Mouse (Mus musculus): ENCODE measurements at regions not wholly inside any gene's neighbourhood (a gene's known extent, or its start where the extent isn't known, plus 50 kb on each side); places are given as distances from the start of the nearest gene placed in this dataset.

- ATAC-seq (ENCODE audit: insufficient number of reproducible peaks, insufficient read depth, low FRiP score, low read depth) = no peak
- Histone ChIP-seq H3K9ac (ENCODE audit: low read length) (no peak overlapping the region), H3K4me3 (ENCODE audit: control insufficient read depth in 1 of 2, insufficient read depth in 1 of 2, low read depth in 1 of 2, low read length in 2 of 2) (no peak overlapping the region), H3K4me2 (ENCODE audit: low read length) (no peak overlapping the region), H3K9me3 (ENCODE audit: control insufficient read depth, low read length) (no peaks in the 10 kb centered on the region), H3K27ac (replicated peaks in 1 of 2; ENCODE audit: control insufficient read depth in 1 of 2, insufficient read depth in 1 of 2, low read depth in 2 of 2, low read length in 2 of 2) (no peak overlapping the region), H3K4me1 (ENCODE audit: control insufficient read depth in 2 of 2, insufficient read depth in 2 of 2, low read length in 2 of 2) (no peaks in the 10 kb centered on the region), H3K27me3 (ENCODE audit: control insufficient read depth, insufficient read depth, low read length) (no peaks in the 10 kb centered on the region), H3K36me3 (ENCODE audit: control insufficient read depth, insufficient read depth, low read length) (no peaks in the 10 kb centered on the region)
- WGBS = 64% methylated on average over 5 of the region's 5 CpGs
Measured at GRCm38 (mm10) chr7:40388152-40388551, 510.0 kb upstream of the Vstm2b start.

- Histone ChIP-seq H3K4me2 (ENCODE audit: low read length) (no peak overlapping the region), H3K4me1 (ENCODE audit: control insufficient read depth in 2 of 2, insufficient read depth in 2 of 2, low read length in 2 of 2) (no peaks in the 10 kb centered on the region), H3K4me3 (ENCODE audit: control insufficient read depth in 1 of 2, insufficient read depth in 1 of 2, low read depth in 1 of 2, low read length in 2 of 2) (no peak overlapping the region), H3K27me3 (ENCODE audit: control insufficient read depth, insufficient read depth, low read length) (no peaks in the 10 kb centered on the region), H3K27ac (replicated peaks in 1 of 2; ENCODE audit: control insufficient read depth in 1 of 2, insufficient read depth in 1 of 2, low read depth in 2 of 2, low read length in 2 of 2) (no peak overlapping the region), H3K9ac (ENCODE audit: low read length) (no peak overlapping the region), H3K36me3 (ENCODE audit: control insufficient read depth, insufficient read depth, low read length) (no peaks in the 10 kb centered on the region), H3K9me3 (ENCODE audit: control insufficient read depth, low read length) (no peaks in the 10 kb centered on the region)
- no peak for ATAC-seq (ENCODE audit: insufficient number of reproducible peaks, insufficient read depth, low FRiP score, low read depth)
- WGBS = 43% methylated on average over 3 of the region's 3 CpGs
Measured at GRCm38 (mm10) chr7:40389795-40390194, 508.3 kb upstream of the Vstm2b start.

- ATAC-seq (ENCODE audit: insufficient number of reproducible peaks, insufficient read depth, low FRiP score, low read depth) = no peak
- WGBS = 23% methylated on average over 3 of the region's 3 CpGs
Measured at GRCm38 (mm10) chr7:40390927-40391326, 507.2 kb upstream of the Vstm2b start.

GRCm38 (mm10) chr7:40391626-40392025 is 506.5 kb upstream of the Vstm2b start:
- Histone ChIP-seq H3K27me3 (ENCODE audit: control insufficient read depth, insufficient read depth, low read length) (no peaks in the 10 kb centered on the region), H3K4me3 (ENCODE audit: control insufficient read depth in 1 of 2, insufficient read depth in 1 of 2, low read depth in 1 of 2, low read length in 2 of 2) (no peak overlapping the region), H3K9me3 (ENCODE audit: control insufficient read depth, low read length) (no peaks in the 10 kb centered on the region), H3K4me1 (ENCODE audit: control insufficient read depth in 2 of 2, insufficient read depth in 2 of 2, low read length in 2 of 2) (no peaks in the 10 kb centered on the region), H3K4me2 (ENCODE audit: low read length) (no peak overlapping the region), H3K36me3 (ENCODE audit: control insufficient read depth, insufficient read depth, low read length) (no peaks in the 10 kb centered on the region), H3K9ac (ENCODE audit: low read length) (no peak overlapping the region), H3K27ac (replicated peaks in 1 of 2; ENCODE audit: control insufficient read depth in 1 of 2, insufficient read depth in 1 of 2, low read depth in 2 of 2, low read length in 2 of 2) (no peak overlapping the region)
- 45% methylated on average over 3 of the region's 3 CpGs for WGBS
- ATAC-seq (ENCODE audit: insufficient number of reproducible peaks, insufficient read depth, low FRiP score, low read depth) = no peak

More at GRCm38 (mm10) chr7:40390927-40391326, 507.2 kb upstream of the Vstm2b start:
- no peaks in the 10 kb centered on the region for H3K4me1 ChIP-seq (ENCODE audit: control insufficient read depth in 2 of 2, insufficient read depth in 2 of 2, low read length in 2 of 2)
- no peak overlapping the region for H3K27ac ChIP-seq (replicated peaks in 1 of 2; ENCODE audit: control insufficient read depth in 1 of 2, insufficient read depth in 1 of 2, low read depth in 2 of 2, low read length in 2 of 2)
- no peaks in the 10 kb centered on the region for H3K9me3 ChIP-seq (ENCODE audit: control insufficient read depth, low read length)
- no peak overlapping the region for H3K4me2 ChIP-seq (ENCODE audit: low read length)
- no peak overlapping the region for H3K4me3 ChIP-seq (ENCODE audit: control insufficient read depth in 1 of 2, insufficient read depth in 1 of 2, low read depth in 1 of 2, low read length in 2 of 2)
- no peaks in the 10 kb centered on the region for H3K36me3 ChIP-seq (ENCODE audit: control insufficient read depth, insufficient read depth, low read length)
- no peak overlapping the region for H3K9ac ChIP-seq (ENCODE audit: low read length)
- H3K27me3 ChIP-seq (ENCODE audit: control insufficient read depth, insufficient read depth, low read length) = no peaks in the 10 kb centered on the region

GRCm38 (mm10) chr7:40392207-40392606 is 505.9 kb upstream of the Vstm2b start:
- no peak overlapping the region for H3K27ac ChIP-seq (replicated peaks in 1 of 2; ENCODE audit: control insufficient read depth in 1 of 2, insufficient read depth in 1 of 2, low read depth in 2 of 2, low read length in 2 of 2)
- H3K9ac ChIP-seq (ENCODE audit: low read length) = no peak overlapping the region
- H3K4me1 ChIP-seq (ENCODE audit: control insufficient read depth in 2 of 2, insufficient read depth in 2 of 2, low read length in 2 of 2) = no peaks in the 10 kb centered on the region
- no peaks in the 10 kb centered on the region for H3K36me3 ChIP-seq (ENCODE audit: control insufficient read depth, insufficient read depth, low read length)
- no peak overlapping the region for H3K4me3 ChIP-seq (ENCODE audit: control insufficient read depth in 1 of 2, insufficient read depth in 1 of 2, low read depth in 1 of 2, low read length in 2 of 2)
- no peaks in the 10 kb centered on the region for H3K27me3 ChIP-seq (ENCODE audit: control insufficient read depth, insufficient read depth, low read length)
- no peak for ATAC-seq (ENCODE audit: insufficient number of reproducible peaks, insufficient read depth, low FRiP score, low read depth)
- H3K4me2 ChIP-seq (ENCODE audit: low read length) = no peak overlapping the region
- WGBS = 67% methylated on average over 3 of the region's 3 CpGs
- no peaks in the 10 kb centered on the region for H3K9me3 ChIP-seq (ENCODE audit: control insufficient read depth, low read length)

GRCm38 (mm10) chr7:40392699-40393098 is 505.4 kb upstream of the Vstm2b start:
- no peak for ATAC-seq (ENCODE audit: insufficient number of reproducible peaks, insufficient read depth, low FRiP score, low read depth)
- H3K4me2 ChIP-seq (ENCODE audit: low read length) = no peak overlapping the region
- no peaks in the 10 kb centered on the region for H3K4me1 ChIP-seq (ENCODE audit: control insufficient read depth in 2 of 2, insufficient read depth in 2 of 2, low read length in 2 of 2)
- H3K36me3 ChIP-seq (ENCODE audit: control insufficient read depth, insufficient read depth, low read length) = no peaks in the 10 kb centered on the region
- H3K27me3 ChIP-seq (ENCODE audit: control insufficient read depth, insufficient read depth, low read length) = no peaks in the 10 kb centered on the region
- no peak overlapping the region for H3K4me3 ChIP-seq (ENCODE audit: control insufficient read depth in 1 of 2, insufficient read depth in 1 of 2, low read depth in 1 of 2, low read length in 2 of 2)
- H3K27ac ChIP-seq (replicated peaks in 1 of 2; ENCODE audit: control insufficient read depth in 1 of 2, insufficient read depth in 1 of 2, low read depth in 2 of 2, low read length in 2 of 2) = no peak overlapping the region
- no peaks in the 10 kb centered on the region for H3K9me3 ChIP-seq (ENCODE audit: control insufficient read depth, low read length)
- H3K9ac ChIP-seq (ENCODE audit: low read length) = no peak overlapping the region
- WGBS = 56% methylated on average over 1 of the region's 1 CpGs

GRCm38 (mm10) chr7:40398266-40398665 is 499.9 kb upstream of the Vstm2b start:
- no peak overlapping the region for H3K4me3 ChIP-seq (ENCODE audit: control insufficient read depth in 1 of 2, insufficient read depth in 1 of 2, low read depth in 1 of 2, low read length in 2 of 2)
- H3K27ac ChIP-seq (replicated peaks in 1 of 2; ENCODE audit: control insufficient read depth in 1 of 2, insufficient read depth in 1 of 2, low read depth in 2 of 2, low read length in 2 of 2) = no peak overlapping the region
- no peak overlapping the region for H3K9ac ChIP-seq (ENCODE audit: low read length)
- no peak overlapping the region for H3K4me2 ChIP-seq (ENCODE audit: low read length)
- H3K4me1 ChIP-seq (ENCODE audit: control insufficient read depth in 2 of 2, insufficient read depth in 2 of 2, low read length in 2 of 2) = no peaks in the 10 kb centered on the region
- no peaks in the 10 kb centered on the region for H3K9me3 ChIP-seq (ENCODE audit: control insufficient read depth, low read length)
- no peak for ATAC-seq (ENCODE audit: insufficient number of reproducible peaks, insufficient read depth, low FRiP score, low read depth)
- H3K27me3 ChIP-seq (ENCODE audit: control insufficient read depth, insufficient read depth, low read length) = no peaks in the 10 kb centered on the region
- no peaks in the 10 kb centered on the region for H3K36me3 ChIP-seq (ENCODE audit: control insufficient read depth, insufficient read depth, low read length)
- WGBS = 57% methylated on average over 5 of the region's 5 CpGs

GRCm38 (mm10) chr7:40419332-40419731 is 478.8 kb upstream of the Vstm2b start:
- Histone ChIP-seq H3K9me3 (ENCODE audit: control insufficient read depth, low read length) (no peaks in the 10 kb centered on the region), H3K4me2 (ENCODE audit: low read length) (no peak overlapping the region), H3K27me3 (ENCODE audit: control insufficient read depth, insufficient read depth, low read length) (no peaks in the 10 kb centered on the region), H3K4me1 (ENCODE audit: control insufficient read depth in 2 of 2, insufficient read depth in 2 of 2, low read length in 2 of 2) (no peaks in the 10 kb centered on the region), H3K36me3 (ENCODE audit: control insufficient read depth, insufficient read depth, low read length) (no peaks in the 10 kb centered on the region), H3K4me3 (ENCODE audit: control insufficient read depth in 1 of 2, insufficient read depth in 1 of 2, low read depth in 1 of 2, low read length in 2 of 2) (no peak overlapping the region), H3K27ac (replicated peaks in 1 of 2; ENCODE audit: control insufficient read depth in 1 of 2, insufficient read depth in 1 of 2, low read depth in 2 of 2, low read length in 2 of 2) (0 out of 4 replicates have a peak overlapping the region, but pooled peaks of 1 of the 2 experiments have one; percentile 14), H3K9ac (ENCODE audit: low read length) (no peak overlapping the region)
- whole genome bisulfite sequencing = 46% methylated on average over 2 of the region's 2 CpGs
- ATAC-seq (ENCODE audit: insufficient number of reproducible peaks, insufficient read depth, low FRiP score, low read depth) = 0 out of 2 replicates have a peak, but pooled peaks have one; percentile 54
